Mouse (Mus musculus) left cerebral cortex, adult 11 months (tissue): ENCODE data around the gene Fgfr2.

Experiments used
- DNase-seq: peaks from one replicate; pipeline ENCODE4 v3.0.0; 2022; ENCODE audit warnings: low spot score

Gene Fgfr2

DNA sequence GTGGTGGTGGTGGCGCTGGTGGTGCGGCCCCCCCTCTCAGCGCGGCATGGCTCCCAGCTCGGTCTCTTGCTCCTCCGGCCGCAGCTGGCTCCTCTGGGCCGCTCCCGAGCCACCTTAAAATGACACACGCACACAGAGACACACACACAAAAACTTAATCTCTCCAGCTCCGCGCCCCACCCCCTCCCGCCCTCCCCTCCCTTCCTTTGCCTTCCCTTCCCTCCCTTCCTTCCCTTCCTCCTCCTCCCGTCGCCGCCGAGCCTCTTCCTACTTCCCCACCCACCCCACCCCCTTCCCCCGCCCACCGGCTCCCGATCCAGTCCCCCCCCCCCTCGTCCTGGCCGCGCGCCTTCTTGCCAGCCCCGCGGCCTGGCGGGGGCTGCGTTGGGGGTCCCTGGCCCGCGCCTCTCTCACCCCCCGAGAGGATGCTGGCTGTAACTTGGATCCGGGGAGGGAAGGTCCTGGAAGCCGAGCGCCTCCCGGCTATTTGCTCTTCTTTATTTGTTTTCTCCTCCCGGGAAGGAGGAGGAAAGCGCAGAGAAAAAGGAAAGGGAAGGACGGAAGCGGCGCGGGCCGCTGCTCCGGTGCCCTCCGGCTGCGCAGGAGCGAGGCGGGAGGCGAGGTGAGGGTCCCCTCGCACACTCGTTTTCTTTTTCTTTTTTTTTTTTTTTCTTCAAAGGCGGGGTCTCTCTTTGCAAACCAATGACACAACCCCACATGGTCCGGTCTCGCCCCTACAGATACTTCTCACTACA, at the start of gene Fgfr2:
Gene Fgfr2, minus strand, starts transcription at position 107 of the 755 bp plus-strand sequence.
- no peak for DNase-seq

DNA sequence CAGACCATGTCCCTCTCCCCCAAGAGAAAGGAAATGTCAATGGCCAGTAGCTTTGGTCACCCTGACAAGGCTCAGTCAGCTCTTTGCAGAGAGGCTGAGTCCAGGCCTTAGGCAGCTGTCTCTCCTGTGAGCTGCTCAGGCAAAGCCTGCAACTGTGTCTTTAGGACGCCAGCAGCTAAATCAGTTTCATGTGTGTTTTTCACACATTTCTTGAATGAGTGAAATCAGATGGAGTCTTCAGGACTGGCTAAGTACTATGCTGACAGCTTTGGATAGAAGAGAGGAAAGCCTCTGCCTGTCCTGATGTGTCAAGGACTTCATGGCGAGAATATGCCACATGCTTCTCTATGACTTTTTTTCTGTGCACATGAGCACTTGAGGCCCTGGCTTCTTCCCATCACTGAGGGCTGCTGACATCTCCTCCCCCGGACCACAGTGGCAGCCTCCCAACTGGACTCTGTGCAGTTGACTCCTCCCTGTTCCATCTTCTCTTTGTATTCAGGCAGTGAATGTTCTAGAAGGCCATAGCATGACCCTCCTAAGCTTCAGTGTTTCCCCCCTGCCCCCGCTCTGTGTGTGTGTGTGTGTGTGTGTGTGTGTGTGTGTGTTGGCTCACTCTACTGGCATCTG, 48.4 kb upstream of the Fgfr2 start:
- no peak for DNase-seq

DNA sequence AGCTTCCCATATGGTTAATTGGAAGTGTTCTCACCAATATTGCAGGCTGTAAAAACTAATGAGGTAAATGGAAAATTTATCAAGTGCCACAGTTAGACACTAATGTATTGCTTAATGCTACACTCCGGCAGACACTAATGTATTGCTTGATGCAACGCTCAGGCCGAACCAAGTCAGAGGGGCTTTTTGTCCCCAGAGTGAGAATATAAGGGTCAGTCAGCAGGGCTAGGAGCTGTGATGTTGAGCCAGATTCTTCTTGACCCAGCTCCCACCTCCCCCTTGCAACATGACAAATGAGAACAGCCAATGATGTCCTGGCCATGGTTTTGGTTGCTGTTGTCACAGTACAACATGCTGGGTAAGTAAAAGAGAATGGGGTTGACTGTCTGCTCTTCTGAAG, 45.8 kb upstream of the Fgfr2 start:
- no peak for DNase-seq

DNA sequence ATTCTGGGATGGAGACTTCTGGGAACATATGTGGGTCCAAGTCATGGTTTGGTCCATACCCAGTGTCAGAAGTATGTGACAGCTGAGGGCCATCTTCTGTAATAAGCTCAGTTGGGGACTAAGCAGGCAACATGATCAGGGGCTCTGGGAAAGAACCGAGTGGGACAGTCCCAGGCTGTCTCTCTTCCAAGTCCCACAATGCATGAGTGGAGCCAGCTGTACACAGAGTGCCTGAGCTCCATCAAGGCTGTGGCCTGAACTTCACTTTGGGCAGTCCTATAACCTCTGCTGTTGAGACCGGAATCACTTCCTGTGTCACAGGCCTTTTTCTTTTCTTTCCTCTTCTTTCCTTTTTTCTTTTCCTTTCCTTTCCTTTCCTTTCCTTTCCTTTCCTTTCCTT, 44.8 kb upstream of the Fgfr2 start:
- DNase-seq, result no peak

DNA sequence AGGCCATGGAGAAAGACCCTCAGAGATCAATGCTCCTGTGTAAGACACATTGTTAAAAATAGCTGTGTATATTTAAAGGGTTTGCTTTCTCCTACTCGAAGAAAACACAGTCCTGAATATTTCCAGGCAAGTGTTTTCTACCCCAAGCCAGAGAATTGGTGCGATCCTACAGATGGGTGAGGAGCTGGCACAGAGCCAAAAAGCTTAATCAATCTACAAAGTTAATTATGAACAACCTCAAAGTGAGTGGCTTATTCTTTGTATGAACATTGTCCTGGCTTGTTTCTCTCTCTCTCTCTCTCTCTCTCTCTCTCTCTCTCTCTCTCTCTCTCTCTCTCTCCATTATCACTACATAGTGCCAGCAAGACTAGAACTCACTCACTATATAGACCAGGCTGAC, 41.6 kb upstream of the Fgfr2 start:
- DNase-seq, result no peak

DNA sequence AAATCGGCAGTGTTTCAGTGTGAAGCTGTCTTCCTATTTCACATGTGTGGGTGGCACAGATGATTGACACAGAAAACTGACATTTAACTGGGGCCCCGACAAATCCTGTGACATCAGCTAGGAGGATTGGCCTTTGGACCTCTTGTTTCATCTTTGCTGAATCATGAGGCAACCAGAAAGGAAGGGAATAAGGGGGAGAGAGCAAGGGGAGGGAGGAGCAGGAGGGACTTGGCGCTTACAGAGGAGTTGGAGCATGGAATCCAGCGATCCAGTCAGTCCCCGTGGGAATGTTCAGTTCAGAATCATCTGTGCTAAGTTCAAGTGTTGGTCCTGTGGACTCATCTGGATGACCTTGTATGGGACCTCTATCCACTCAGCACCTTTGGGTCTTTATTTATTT, 39.9 kb upstream of the Fgfr2 start:
- no peak for DNase-seq

DNA sequence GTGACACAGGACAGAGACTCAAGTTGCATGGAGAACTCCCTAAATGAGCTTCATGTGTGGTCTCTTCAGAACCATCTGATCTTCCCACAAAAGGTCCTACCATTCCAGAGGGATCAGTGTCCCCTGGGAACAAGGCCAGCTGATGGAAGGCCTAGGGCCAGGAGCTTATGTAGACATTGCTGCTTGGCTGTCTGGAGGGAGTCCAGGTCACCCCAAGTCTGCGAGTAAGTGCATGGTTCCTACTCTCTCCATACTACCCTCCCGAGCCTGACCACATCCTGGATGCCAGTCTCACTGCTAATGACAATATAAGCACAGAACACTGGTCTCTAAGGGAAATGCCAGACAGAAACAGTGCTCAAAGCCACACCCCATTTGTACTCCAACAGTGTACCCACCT, 39.0 kb upstream of the Fgfr2 start:
- DNase-seq, result no peak

DNA sequence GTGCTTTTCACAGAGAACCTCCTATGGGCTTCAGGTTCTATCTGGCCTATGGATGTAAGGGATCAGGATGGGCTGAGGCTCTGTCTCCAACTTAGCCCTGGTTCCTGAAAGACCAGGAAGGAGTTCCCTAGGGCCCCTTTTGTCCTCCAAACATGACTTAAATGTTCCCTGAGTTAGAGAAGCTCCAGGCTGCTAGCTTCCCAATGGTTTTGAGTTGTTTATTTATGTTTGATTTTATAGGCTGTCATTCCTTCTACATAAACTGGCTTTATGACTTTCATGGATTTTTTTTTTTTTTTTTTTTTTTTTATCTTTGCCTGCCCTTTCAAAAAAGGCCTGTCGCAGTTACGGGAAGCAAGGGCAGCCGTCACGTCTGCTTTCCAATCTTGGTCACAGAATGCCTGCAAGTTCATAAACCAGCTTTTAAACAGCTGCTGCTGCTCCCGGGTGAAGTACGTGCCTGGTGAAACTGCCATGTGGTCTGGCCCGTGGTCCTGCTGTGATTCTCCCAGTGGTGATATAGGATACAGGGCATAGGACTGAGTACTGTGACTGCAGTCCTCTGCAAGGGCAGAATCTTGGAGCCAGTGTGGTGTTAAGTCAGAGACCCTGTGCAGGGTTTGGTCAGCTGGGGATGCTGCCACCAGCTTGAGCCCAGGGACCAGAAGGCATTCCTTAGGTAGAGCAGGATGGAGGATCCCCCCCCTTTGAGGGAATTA, 38.4 kb upstream of the Fgfr2 start:
- no peak for DNase-seq

DNA sequence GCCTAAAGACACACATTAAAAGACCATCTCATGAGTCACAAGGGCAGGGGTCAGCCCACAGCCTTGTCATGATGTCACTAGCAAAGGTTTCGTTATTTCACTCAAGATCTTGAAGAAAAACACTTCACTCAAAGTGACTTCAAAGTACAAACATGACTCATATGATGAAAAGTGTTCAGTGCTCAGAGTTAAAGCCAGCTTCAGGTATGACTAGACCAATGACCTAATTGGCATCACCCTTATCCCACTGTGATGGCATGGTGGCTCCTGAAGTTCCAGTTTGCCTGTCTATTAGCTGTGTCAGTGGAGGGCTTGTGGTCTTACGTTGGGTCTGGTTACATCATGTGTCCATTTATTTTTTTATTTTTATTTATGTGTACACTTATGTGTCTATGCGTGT, 36.4 kb upstream of the Fgfr2 start:
- DNase-seq, result no peak

DNA sequence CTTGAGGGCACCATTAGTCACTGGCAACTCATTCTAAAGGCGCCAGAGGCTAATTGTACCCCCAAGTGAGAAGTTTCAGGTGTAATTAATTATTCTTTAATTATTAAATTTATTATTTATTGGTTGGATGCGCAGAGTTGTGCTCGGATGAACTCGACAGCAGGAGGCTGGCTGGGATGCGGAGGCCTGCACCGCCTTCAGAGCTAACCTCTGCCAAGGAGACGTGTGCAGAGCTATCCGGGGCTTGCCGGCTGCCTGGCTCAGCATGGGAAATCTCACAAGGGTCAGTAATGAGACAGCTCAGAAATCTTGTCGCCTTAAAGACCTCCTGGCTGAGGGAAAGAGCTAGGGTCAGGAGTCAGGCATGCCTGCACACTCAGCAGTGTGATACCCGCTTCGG, 32.5 kb upstream of the Fgfr2 start:
- DNase-seq, result no peak

DNA sequence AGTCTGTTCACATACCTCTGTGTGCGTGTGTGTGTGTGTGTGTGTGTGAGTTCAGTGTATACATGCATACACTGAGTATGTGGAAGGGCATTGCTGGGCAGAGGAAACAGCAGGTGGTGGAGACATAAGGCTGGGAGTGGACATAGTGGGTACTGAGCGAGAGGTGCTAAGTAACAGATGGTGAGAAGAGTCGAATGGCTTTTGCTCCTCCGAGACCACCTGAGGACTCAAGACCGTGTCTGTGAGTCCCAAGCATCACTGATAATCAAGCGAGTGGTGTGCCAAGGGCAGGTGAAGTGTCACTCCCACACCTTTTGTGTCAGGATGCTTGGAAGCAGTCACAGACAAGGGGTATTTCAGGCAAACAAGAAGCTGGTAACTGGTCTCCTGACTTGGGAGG, 31.7 kb upstream of the Fgfr2 start:
- DNase-seq, result no peak

DNA sequence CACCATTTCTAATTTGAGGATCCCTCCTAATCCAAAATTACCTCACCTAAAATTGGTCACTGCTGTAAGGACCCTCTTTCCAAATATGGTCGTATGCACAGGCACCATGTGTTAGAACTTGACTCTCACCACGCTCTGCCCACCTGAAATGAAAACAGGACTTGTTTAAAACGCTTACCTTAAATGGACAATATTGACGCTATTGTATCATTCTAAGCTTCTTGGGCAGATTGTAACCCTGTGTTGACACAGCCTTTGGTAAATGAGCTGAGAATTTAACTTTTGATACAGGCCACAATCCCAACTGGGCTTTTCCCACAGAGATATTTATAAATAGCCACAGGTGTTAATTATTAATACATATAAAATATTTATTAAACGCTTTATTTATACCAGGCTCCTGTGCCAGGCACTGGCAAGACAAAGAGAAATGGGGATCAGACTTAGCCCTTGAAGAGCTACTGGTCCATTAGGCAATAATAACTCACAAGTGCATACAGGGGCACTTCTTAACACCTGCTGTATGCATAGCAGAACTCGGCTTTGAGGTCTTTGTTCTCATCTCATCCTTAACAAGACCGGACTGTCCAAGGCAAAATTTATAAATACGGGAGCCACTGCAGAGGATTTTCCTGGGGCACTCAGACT, 16.7 kb upstream of the Fgfr2 start:
- DNase-seq, result no peak

DNA sequence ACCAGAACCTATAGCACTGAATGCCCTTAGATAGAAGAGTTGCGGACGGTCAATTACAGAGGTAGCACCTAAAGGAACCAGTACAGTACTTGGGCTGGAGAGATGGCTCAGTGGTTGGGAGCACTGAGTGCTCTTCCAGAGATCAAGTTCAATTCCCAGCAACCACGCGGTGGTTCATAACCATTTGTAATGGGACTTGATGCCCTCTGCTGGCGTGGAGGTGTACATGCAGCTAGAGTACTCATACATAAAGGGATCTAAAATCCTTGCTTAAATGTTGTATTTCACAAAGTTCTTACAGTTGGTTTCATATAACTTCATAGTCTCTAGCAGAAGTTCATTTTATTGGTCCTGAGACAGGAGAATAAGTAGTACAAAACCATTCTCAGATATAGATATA, 10.4 kb upstream of the Fgfr2 start:
- no peak for DNase-seq

DNA sequence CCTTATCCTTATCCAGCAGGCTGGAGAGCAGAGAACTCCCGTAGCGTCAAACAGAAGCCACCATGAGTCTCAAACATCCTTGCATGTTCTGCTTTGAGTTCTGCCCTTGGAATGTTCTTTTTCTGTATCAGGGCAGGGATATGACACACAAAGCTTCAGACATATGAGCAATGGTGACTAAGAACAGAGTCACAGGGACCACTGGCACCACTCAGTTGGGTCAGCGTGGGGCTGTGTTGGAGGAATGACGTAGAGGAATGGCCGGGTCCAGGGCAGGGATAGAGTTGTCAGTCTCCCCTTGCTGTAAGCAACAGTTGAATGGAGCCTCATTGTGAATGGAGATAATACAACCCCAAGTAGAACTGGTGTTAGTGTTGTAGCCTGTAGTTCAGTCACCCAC, 9.6 kb upstream of the Fgfr2 start:
- no peak for DNase-seq

DNA sequence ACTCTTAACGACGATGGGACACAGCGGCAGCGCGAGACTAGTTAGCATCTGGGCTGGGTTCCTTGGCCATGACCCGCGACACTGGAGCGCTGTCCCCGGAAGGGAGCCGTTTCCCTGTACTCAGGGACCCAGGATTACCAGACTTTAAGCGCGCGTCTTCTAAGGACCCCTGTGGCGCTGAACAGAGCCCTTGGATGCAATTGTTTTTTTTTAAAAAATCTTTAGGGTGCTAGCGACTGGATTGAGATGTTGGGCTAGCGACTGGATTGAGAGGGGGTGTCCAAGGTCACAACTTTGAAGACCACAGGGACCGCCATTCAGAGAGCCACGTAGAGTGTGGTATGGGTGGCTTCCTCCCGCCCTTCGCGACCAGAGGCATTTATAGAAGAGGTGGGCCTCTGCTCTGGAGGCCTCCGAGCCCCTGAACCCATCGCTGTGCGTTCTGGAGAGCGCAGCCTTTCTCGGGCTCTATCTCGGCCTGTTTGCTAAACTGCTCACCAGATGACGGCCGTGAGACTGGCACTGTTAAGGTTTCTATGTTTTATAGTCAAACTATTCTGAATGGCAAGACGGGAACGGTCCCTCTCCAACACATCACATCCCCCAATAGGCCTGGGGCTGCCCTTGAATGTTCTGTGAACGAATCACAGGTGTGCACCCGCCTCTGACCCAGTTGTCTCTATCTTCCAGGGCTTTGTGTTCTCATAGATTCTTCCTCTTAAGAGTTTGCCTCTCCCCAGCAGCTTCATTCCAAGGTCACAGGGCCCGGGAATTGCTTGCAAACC, 1.7 kb upstream of the Fgfr2 start:
- no peak for DNase-seq

DNA sequence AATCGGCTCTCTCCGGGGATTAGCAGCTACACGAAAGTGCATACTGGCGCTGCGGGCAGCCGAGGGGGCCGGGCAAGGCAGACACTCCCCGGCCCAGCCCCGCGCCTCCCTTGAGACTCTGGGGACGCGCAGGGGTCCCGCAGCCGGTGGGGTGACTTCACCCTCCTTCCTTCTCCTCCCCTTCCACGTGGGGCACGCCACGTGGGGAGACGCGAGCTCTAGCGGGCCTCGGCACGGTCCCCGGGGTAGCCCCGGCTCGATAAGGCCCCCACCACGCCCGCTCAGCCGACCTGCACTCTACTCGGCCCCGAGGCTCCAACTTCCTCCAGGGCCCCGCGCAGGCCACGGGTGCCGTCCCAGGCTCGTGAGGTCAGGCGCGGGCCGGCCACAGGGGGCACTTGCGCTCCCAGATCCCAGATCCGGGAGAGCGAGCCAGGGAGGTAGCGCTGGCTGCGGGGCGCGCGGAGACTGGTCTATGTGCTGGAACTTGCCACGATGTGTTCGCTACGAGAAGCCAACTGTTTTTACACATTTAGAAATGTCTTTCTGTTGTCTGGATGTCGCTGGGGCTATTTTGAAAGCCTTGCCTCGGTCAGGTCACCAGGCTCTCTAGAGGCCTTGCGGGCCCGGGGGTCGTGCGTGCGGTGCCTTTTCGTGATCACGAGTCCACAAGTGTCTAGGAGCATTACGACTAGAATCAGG, 1.0 kb upstream of the Fgfr2 start, which contains the start of gene Ctbp2:
Gene Ctbp2, minus strand, starts transcription at position 356 of the 702 bp plus-strand sequence.
- peak; percentile 26 for DNase-seq

DNA sequence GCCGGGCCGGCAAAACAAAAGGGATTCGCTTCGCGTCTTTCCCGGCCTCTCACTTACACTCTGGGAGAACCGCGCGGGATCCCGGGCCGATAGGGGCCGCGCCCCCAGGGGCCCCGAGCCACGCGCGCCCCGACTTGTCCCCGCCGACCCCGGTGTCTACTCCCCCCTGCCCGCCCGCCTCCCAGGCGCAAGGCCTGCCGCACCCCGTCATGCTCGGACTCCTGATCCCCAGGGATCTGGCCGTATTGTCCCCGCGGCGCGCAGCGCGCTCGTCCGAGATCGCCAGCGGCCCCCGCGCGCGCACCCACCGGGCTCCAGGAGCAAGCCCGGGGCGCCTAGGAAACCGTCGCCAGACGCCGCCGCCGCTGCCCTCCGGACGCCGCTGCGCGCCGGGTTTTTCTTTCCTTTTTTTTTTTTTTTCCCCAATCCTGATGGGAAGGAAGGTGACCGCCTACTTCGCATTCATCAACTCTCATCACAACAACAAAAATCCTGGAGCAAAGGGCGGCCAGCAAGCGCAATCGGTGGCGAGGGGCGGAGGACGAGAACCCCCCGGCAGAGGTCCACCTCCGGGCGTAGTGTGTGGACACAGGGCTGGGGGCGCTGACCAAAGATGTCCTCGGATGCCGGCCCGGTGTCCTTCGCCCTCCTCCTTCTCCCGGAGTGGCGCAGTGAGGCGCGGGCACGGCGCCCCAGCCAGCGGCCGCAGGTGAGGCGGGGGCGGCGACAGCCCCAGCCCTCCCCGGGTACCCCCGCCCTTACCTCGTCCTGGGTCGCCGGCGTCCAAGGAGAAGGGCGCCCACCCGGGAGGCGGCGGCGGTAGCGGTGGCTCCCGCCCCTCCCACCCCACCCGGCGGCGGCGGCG, 539 bp downstream of the Fgfr2 start:
- DNase-seq, result no peak

DNA sequence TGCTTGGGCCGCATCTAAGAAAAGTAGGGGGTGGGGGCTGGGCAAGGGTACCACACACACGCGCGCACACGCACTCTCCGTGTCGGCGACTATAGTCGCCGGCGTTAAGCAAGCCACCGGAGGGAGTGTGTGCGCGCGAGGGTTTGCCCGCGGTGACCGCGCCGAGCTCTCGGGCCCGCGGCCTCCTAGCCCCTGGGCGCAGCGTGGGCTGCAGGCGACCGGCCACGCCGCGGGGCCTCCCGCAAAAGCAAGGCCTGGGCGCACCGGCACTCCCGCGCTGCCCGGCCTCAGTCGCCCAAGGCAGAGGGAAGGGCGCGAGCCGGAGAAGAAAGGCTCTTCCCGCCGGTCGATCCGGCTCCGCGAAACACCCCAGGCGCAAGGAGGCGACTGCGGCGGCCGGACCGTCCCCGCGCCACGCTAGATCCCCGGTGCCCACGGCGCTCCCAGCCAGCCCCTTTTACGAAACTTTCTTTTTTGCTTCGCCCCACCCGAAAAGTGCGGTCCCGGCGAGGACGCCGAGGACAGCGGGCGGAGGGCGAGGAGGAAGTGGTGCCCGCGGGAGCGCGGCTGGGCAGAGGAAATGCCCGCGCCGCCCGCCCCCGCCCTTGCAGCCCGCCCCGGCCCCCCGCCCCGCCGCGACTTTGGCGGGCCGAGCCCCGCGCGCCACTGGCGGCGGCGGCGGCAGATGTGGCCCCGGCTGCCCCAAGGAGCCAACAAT, 1.3 kb downstream of the Fgfr2 start:
- DNase-seq, result no peak

DNA sequence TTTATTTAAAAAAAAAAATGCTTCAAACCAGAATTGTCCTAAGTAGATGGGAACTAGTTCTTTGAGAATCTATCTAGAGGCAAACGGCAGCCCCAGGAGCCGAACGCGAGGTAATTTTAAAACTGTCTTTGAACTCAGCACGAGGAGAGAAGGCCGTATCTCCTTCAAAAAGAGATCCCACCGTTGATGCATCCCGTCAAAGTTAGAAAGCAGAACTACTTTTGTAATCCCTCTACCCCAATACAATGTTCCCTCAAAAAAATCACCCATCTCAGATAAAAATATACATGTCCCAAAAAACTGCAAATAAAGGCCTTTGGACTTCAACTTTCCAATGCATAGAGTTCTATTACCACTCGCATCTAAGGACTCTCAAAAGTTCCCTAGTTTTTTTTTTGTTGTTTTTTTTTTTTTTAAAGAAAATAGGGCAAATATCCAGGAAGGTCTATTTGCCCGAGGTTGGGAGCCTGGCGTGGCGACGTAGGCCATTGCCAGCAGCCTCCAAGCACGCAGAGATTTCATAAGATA, 2.0 kb downstream of the Fgfr2 start:
- no peak for DNase-seq
